Mouse (Mus musculus) 3134 (cell line): ENCODE results near the gene Hdac10.

ENCODE experiments used
- DNase-seq: peaks from one replicate; pipeline ENCODE4 v3.0.0-alpha.2; 2011; ENCODE audit warnings: low spot score; ENCODE audit not compliant: insufficient read length; ENCODE audit errors: extremely low read depth

Hdac10 gene

DNA sequence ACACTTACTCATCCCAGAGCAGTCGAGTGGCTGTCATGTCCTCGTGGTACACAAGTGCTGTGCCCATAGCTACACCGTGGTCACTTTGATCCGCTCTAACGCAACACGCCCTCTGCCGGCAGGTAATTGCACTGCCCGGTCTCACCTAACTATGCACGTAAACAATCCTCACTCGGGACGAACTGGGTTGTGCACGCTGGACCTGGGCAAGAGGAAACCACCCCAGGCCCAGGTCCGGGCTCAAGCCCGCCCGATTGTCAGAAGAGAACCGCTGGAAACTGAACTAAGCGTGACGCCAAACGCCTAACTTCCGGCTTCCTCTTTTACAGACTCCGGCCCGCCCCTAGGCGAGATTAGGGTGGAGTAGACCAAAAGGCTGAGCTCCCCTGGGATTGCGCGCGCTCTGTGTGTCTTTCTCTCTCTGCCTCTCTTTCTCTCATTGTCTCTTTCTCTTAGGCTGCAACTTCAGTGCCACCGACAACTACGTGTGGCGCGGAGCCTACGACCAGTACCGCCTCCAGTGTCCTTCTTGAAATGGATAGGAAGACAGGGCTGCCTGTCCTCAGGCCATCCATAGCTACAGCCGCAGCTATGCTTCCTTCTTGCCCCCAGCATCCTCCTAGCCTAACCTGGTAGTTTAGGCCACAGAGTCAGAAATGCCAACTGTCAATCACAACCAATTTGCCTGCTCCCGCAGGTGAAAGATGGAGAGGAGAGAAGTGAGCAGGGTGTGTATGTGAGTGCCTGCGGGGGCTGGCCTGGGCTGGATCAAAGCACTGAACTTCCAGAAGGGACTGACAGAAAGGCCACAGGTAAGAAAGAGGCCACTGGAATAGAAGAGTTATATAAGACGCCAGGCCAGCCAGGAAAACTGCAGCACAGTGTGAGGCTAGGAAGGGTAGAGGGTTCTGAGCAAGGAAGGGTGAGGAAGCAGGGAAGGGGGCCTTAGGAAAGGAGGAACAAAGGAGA is at the start of gene Hdac10:
TSS of gene Hdac10 (minus strand) at position 319 of the 969 bp plus-strand sequence.
- DNase-seq: peak; percentile 87

DNA sequence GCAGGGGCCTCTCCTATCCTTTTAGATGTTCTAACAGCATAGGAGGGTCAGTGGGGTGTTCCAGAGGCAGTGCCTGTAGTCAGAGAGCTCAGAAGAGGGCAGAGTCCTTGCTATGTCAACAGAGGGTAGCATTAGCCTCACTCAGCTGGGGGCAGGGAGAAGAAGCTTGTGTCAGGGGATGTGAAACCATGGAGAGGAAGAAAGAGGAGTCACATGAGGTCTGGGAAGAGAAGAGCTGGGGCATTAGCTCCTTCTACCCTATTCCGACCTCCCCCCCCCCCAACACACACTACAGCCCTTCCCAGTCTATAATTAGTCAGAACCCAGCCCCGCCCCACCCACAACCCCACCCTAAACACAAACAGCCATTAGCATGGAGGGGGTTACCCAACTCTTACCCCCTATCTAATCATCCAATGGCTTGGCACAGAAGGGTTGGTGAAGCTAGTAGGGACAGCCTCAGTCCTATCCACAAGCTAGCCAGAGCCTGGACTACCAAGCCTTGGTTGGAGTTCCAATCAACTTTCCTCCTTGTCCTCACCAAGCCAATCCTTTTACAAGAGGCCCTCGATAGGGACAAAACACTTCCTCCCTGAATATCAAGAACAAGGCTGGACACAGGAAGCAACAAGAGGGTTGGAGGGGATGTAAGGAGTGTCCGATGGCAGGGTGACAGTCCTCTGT is 49.2 kb upstream of the Hdac10 start:
- DNase-seq: no peak

DNA sequence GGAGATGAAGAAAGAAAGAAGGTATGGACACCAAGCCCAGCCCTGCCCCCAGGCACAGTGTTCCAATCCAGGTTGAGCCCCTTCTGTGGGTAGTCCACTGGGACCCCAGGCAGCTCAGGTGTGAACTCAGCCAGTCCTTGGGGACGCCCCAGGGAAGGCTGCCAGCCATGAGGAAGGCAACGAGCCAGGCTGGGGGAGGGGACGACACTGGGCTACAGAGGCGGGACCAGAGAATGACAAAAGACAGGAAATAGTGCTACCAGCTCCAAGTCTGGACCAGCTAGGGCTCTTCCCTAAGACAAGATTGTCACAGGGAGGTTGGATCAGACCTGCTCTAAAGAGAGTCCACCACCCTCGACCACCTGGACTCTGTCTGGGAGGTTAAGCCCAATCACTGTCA is 48.6 kb upstream of the Hdac10 start:
- peak; percentile 82 for DNase-seq

DNA sequence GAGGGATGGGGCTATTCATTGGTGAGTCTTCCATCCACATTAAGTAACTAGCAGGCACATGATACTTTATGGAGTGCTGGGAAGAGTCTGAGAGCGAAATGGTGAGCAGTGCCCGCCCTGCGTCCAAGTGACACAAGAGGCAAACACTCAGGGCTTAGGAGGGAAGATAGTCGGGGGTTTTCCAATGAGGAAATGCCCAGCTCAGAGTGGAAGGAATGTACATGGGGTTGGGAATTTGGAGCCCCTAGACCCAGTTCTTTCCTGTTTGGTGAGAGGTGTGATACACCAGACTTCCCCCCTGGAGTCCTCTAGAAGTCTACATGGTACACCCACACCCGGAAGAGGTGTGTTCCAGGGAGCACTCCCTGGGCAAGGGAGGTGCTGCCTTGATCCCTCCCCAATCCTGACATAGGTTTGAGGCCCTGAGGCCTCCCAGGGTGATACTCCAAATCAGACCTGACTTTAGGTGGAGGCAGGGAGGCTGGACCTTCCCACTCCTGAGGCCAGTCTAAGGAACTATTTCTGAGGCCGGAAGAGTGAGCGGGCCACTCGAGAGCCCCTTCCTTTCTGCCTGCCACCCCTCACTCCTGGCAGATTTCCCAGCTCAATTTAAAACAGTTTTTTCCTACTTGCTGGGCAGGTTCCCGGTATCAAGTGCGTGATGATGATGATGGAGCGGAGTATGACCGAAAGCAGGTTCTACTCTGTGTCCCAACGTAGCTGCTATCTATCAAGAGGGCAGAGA is 47.1 kb upstream of the Hdac10 start:
- no peak for DNase-seq

DNA sequence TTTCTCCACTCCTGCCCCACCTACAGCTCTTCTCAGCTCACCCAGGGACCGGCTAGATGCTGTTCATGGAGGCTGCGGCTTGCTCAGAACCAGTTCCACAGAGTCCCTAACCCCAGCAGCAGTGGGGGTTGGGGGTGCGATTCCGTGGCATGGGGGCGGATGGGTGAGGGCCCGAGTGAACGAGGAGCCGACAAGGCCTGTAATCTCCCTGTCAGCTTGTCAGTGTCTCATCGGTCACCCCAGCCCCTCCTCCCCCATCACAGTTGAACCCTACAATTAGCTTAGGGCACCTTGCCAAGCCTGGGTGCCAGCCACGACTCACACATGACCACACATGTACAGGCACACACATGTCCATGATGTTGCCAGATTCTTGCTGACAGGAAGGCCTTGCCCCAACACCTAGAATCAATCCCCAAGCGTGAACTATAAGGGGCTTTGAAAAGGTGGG is 46.4 kb upstream of the Hdac10 start:
- no peak for DNase-seq

DNA sequence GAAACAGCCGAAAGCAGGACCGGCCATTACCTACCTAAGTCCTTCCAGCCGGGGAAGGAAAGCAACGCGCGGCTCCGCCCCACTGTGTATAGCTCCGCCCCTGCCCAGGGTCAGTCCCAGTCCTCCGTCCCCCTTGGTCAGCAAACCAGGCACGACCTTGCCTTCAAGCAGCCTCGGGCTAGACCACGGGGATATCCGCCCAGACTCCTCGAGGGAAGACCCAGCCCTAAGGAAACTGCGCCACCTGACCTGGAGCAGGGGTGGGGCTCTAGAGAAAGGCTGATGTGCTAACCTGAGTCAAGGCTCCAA is 45.4 kb upstream of the Hdac10 start:
- no peak for DNase-seq

DNA sequence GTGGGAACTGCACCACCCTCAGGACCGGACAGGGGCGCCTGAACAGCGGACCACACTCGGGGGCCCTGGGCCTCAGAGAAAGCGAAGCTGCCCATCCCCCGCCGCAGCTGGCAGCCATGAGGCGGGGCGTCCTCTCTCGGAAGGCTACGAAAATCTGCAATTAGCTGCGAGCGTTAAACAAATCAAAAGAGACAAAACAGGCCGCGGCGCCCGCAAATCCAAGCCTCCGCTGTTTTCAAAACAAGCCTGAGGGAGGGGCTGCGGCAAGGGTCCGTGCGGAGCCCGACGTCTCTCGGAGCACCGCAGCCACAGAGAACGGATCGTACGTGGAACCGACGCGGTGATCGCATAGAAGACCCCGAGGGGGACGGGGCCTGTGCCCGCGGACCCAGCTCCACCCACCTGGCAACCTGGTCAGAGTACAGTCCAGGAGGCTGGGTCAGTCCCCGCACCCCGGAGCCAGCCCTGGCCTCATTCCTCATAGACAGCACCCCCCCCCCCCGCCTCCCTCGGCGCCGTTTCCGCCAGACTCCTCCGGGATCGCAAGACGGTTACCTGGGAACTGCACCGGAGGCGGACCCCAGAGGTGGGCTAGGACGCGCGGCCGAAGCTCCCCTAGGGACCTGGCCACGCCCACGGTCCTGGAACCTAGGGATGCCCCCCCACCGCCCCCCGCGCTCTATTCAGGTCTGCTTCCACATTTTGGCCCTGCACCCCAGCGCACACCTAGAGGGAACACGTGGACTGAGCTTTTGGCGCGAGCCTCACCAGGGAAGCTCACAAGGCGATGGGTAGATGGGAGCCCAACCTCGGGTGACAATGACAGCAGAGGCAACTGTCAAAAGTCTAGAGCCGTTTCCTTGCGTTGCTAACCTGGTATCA is 44.8 kb upstream of the Hdac10 start:
- DNase-seq: no peak

DNA sequence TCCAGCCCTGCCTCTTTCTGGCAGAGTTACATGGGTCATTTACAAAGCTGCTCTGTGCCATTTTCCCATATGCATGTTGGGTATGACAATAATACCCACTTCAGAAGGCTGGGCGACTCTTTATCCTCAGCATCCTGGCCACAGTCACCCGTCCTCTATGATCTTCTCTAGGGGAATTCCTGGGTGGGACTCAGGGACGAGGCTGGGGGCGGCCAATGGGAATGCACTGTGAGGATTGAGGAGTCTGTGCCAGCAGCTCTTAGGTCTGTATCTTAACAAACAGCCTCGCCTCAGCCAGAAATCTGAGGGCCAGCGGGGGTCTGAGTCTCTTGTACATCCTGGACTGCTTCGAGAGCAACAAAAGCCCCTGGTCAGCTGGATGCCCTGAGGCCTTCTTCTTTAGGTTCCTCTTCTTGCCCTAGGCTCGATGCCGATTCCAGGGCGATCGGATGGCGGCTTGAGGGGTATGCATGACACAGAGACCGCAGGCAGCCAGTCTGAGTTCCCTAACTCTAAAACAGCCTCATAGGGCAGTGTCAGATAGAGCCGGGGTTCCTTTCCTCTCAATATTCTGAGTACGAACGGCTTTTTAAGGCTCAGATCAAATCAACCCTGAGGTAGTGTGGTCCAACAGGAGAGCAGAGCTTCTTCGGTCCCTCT is 43.9 kb upstream of the Hdac10 start:
- no peak for DNase-seq

DNA sequence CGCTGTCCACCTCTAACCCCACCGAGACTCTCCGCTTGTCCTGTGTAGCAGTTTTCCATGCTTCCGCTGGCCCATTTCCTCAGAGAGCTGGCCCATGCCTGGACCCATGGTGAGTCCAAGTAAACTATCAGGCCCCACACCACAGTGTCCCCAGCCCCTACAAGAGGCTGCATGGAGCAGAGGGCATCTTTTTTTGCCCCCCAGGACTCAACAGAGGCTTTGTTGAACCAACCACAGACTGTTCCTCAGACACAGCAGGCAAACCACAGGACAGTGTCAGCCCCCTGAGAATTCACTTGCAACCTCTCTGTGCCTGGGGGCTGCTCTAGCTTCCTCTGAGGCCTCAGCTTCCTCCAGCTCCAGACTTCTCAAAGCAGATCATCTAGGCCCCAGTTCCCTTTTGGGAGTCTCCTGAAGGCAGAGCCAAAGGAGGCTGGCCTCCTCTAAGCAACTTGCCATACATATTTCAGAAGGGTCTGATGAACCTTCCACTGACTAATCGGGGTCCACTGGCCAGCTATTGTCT is 43.1 kb upstream of the Hdac10 start:
- DNase-seq: no peak

DNA sequence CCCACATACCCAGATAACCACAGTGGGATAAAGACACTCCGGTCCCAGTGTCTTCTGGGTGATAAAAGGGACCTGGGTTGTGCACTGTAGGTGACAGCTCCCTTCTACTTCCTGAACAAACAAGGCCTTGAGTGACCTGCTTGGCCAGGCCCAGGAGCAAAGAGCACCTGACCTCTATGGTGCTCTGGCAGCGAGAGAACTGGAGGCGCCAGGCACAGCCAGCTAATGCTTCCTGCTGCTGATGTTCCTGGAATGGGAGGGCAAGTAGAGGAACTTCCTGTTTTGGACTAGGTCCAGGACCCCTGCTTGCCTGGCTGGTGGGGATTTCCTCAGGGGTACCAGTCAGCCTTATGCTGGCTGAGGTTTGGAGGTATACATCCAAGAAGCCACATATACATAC is 41.6 kb upstream of the Hdac10 start:
- no peak for DNase-seq

DNA sequence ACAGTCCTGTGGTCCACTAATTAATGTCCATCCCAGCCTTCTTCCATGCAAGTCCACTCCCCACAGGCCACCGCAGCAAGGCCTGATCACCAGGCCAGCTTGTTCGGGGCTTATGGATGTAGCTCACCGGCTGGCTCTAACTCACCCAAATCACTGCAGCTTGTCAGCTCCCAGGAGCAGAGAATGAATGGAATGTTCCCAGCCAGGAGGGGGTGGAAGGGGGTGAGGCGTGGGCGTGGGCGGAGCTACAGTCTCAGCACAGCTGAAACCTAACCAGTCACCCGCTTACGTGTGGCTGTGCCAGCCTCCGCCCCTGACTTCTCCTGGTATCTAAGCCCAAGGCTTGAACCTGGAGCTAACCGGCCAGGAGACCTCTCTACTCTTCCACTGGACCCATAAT is 40.9 kb upstream of the Hdac10 start:
- peak; percentile 91 for DNase-seq

DNA sequence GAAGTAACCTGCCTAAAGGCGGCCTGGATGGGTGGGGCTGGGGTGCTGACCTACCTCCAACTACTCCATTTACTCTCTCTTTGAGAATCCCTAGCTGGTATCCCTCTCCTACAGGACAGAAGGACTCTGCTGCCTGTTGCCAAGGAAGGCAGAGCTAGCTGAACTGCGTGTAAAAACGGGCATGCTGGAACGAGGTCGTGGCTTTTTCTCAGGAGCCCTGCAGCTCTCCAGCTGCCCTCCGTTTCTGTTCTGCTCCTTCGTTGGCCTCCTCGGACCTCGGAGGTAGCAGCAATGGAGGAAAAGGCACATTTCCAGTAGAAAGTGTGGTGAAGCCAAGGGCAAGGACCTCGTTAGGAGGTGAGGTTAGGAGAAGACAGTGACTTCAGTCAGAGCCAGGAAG is 40.4 kb upstream of the Hdac10 start:
- DNase-seq: no peak

DNA sequence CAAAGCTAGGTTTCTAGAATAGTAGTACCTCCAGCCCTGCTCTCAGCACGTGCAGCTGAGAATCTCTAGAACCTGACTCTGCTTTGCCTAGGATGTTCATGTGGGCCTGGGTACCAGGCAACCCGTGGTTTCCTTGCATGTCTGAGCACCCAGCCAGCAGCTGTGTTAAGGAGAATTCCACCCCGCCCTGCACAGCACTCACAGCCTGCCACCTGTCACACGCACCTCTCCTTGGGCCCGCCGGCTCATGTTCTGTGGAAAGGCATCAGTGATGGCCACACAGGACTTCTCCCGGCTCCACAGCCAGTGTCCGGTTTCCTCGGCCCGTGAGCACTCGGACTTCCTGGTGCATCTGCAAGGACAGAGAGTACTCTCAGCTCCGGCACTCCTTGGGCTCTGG is 37.0 kb upstream of the Hdac10 start:
- DNase-seq: no peak

DNA sequence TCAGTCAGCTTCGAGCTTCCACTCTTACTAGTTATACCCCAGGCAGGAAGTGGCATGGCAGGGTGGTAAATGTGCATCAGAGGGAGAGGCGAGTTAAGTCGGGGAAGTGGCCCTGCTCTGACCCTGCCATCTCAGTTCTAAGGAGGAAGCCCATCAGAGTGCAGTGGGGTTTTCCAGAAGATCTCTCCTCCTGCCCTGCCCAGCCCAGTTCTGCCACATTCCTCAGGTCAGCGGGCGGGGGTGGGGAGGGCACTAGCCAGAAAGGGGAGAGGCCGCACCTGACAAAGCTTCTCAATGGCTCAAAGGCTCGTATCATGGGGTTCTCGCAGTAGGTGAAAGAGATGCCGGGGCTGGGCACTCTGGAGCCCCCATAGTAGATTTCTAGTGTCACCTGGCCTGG is 32.9 kb upstream of the Hdac10 start:
- no peak for DNase-seq

DNA sequence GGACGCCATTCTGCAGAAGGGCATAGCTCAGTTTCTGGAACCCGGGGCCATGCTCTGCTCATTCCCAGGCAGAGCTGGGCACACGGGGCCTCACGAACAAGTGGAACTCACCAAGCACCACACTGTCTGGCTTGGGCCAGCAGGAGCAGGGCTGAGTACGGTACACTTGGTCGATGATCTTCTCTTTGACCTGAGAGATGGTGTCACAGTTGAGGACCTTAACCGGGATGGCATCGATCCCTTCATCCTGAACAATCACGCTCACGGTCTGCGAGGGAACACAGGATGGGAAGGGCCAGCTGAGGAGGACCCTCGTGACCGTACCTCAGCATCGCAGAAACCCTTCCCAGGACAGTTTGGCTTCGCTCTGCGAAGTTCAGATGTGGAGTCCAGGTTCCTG is 30.0 kb upstream of the Hdac10 start:
- no peak for DNase-seq

DNA sequence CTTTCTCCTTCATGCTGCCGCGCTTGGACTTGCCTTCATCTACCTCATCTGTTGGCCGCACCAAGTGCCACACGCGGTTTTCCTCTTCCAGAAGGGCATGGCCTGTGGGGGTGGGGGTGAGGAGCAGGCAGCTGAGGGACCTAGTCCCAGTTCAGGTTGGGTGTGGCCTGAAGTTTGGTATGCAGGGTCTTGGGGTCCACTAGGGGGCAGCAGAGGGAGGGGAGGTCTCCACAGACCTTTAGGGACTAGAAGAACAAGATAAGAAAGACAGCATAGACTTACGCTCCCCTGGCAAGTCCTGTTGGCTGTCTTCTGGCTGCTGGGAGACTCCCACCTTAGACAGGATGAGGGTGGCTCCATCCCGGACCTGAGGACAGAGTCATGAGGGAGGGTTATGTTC is 29.5 kb upstream of the Hdac10 start:
- DNase-seq: peak; percentile 55

DNA sequence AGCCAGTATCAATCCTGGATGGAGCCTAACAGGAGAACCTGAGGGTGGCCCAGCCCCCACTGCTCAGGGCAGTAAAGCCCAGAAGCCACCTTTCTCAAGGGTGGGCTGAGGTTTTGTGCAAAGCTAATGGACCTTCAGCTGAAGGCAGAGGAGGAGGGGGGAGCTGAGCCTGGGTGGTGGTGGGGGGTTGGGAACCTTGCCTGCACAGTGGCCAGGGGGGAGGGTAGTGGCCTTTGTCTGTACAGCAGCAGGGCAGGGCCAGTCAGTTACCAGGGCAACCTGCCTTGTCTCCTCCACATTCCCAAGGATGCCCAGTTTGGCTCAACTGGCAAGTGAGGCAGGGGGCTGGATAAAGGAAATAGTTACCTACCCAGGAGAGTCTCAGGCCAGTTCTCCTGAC is 23.8 kb upstream of the Hdac10 start:
- no peak for DNase-seq

DNA sequence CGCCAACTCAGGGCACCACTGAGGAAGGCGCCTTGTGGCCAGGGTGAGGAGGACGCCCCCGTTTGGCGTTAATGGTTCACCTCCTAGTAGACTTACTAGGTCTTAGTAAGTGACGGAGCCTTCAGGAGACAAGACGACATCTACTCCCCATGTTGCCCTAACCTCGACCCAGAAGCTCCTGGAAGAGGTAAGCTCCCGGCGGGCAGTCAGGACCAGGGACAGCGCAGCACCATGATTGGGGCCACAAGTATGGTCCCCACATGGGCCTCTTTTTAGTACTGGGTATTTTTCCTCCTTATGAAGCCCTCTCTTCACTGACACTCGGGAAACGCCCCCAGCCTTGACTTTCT is 21.5 kb upstream of the Hdac10 start:
- DNase-seq: no peak

DNA sequence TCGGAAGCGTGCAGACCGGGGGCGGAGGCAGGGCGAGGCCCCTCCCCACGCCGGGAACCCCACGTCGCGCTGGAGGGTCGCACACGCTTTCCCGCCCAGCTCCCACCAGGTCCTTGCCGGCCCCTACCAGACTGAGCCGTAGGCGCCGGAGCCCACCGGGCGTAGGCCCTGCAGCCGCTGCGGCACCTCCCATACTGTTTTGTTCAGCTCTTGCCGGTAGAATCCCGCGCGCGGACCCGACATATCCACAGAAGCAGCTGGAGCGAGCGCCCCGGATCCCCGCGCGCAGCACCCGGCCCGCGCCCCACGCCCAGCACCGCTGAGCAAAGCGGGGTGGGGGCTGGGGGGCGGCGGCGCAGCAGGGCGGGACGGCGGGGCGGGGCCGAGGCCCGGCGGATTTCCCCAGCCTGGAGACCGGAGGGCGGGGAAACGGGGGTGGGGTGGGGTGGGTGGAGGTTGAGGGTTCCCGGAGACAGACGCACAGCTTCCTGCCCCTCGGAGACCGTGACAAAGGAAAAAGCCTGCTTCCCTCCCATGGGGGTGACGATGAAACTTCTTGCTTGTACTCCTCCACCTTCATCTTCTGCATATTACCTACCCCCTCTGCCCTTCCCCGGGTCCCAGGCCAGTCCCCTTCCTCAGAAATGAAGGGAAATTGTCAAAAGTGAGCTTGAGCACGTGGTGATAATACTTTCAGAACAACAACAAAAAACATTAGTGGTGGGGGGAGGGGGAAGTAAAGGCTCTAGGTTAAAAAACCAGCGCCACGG is 21.0 kb upstream of the Hdac10 start, which contains the start of gene Mapk11:
TSS of gene Mapk11 (minus strand) at position 358 of the 770 bp plus-strand sequence.
- peak; percentile 50 for DNase-seq
